ENCODE assay signal across 9 mouse cellular contexts in the genomic region with DNA sequence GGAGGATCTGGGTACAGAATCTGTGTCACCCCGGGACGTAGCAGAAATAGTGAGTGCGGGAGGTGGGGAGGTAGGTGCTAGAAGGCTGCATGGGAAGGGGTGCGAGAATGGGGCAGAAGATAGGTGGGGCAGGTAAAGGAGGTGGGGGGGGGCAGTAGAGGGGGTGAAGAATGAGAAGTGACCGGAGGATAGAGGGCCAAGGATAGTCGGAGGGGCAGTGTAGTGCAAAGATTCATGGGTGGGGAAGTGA. TPM values are rescaled to one million over a fixed set of nuclear protein-coding genes. Genes with fewer than 3 reads are reported as not detected.
DNase-seq lines count a peak whose midpoint lies in the region; ATAC-seq and TF ChIP-seq lines count a peak whose summit lies in the region.
"Had no signal": no experiment of that assay in that cellular context is flagged by ENCODE, and none has a peak within 500 bp of the region (broad histone marks: within the 10 kb centered on the region; RNA-seq: fewer than 3 reads in every experiment).

No protein-coding gene starts in this region.

- intact Hi-C loops in left cerebral cortex, postnatal 10 days (cut with DNase I) = loop anchor here (5.0 to 10.0 kb wide), 3 partner anchors 88 to 195 kb away; a partner anchor contains a TSS

- H3K27ac ChIP-seq in heart, embryonic 16.5 days (ENCODE audit: low read length) = peak overlapping the region; percentile 90
- H3K27ac ChIP-seq in MEL (ENCODE audit: control insufficient read depth, low read depth, low read length) = peak overlapping the region; percentile 66; the same call in 1 of the 2 replicates
- peak overlapping the region; percentile 90 for H3K27ac ChIP-seq in heart, postnatal 0 days (ENCODE audit: low read depth)
- peak overlapping the region; percentile 94 for H3K27ac ChIP-seq in macrophage

- H3K4me1 ChIP-seq in heart, embryonic 16.5 days (ENCODE audit: control insufficient read depth, insufficient read depth, low read length) = peaks cover 18% of the 10 kb centered on the region
- peaks cover 0 to 7% of the 10 kb centered on the region in 2 experiments; a peak in 2 of 4 replicates for H3K4me1 ChIP-seq in MEL (ENCODE audit: control insufficient read depth in 1 of 2, insufficient read depth in 2 of 2, low read length in 2 of 2)
- H3K4me1 ChIP-seq in heart, postnatal 0 days (ENCODE audit: control insufficient read depth, insufficient read depth) = no peaks in the 10 kb centered on the region; the same call in 1 of the 2 replicates

- H3K79me2 ChIP-seq in MEL (ENCODE audit: control insufficient read depth, insufficient read depth, low read length, poor library complexity) (peaks cover 10% of the 10 kb centered on the region), macrophage (ENCODE audit: inconsistent target) (peaks cover 39% of the 10 kb centered on the region)

- H3K36me3 ChIP-seq in heart, embryonic 16.5 days (ENCODE audit: control insufficient read depth, insufficient read depth) = no peaks in the 10 kb centered on the region
- H3K36me3 ChIP-seq in MEL (ENCODE audit: control insufficient read depth in 1 of 2, insufficient read depth in 2 of 2, low read length in 2 of 2) (peaks cover 0 to 9% of the 10 kb centered on the region in 2 experiments; a peak in 2 of 4 replicates), macrophage (ENCODE audit: inconsistent target) (peaks cover 3% of the 10 kb centered on the region; the same call in 1 of the 2 replicates)
- no peaks in the 10 kb centered on the region; the same call in 1 of the 2 replicates for H3K36me3 ChIP-seq in heart, postnatal 0 days (replicated peaks; ENCODE audit: control insufficient read depth, insufficient read depth, low read length)

- H3K9ac ChIP-seq in heart, embryonic 16.5 days (ENCODE audit: low read length) = peak overlapping the region; percentile 96
- H3K9ac ChIP-seq in MEL (ENCODE audit: control insufficient read depth, low read depth, low read length, poor library complexity, severe bottlenecking) = peak overlapping the region; percentile 76
- peak overlapping the region; percentile 73 for H3K9ac ChIP-seq in heart, postnatal 0 days (replicated peaks; ENCODE audit: low read depth, low read length)

- TF ChIP-seq CTCF in MEL (IDR thresholded peaks at IDR 0.05 in 2 of 3, conservative IDR thresholded peaks at IDR 0.05 in 1 of 3; ENCODE audit: control insufficient read depth in 1 of 3, insufficient read depth in 1 of 3, low read depth in 2 of 3, low read length in 3 of 3, poor library complexity in 1 of 3, severe bottlenecking in 1 of 3) = no peak
- no peak for TF ChIP-seq CTCF in heart, postnatal 0 days (IDR thresholded peaks at IDR 0.05; ENCODE audit: low read depth)

- H3K4me2 ChIP-seq in heart, embryonic 16.5 days (ENCODE audit: low read depth, low read length) = peak overlapping the region; percentile 91
- peak overlapping the region; percentile 85 for H3K4me2 ChIP-seq in heart, postnatal 0 days (ENCODE audit: low read depth, low read length)

- TF ChIP-seq EP300 in MEL (IDR thresholded peaks at IDR 0.05; ENCODE audit: low read depth in 1 of 2, low read length in 2 of 2) = no peak
- TF ChIP-seq EP300 in heart, postnatal 0 days (IDR thresholded peaks at IDR 0.05; ENCODE audit: low read depth) = no peak

- no peaks in the 10 kb centered on the region for H3K27me3 ChIP-seq in heart, embryonic 16.5 days (ENCODE audit: control insufficient read depth, insufficient read depth, low read length)
- no peaks in the 10 kb centered on the region for H3K27me3 ChIP-seq in MEL (ENCODE audit: control insufficient read depth in 1 of 2, insufficient read depth in 2 of 2, low read length in 2 of 2)
- no peaks in the 10 kb centered on the region for H3K27me3 ChIP-seq in heart, postnatal 0 days (ENCODE audit: control insufficient read depth, insufficient read depth, low read length)

- TF ChIP-seq POLR2A in MEL (IDR thresholded peaks at IDR 0.05; ENCODE audit: control insufficient read depth in 1 of 2, insufficient read depth in 1 of 2, low read depth in 1 of 2, low read length in 2 of 2, poor library complexity in 1 of 2) = no peak

- no peak for ATAC-seq in heart, embryonic 16.5 days (replicated peaks; ENCODE audit: extremely low read depth, insufficient read depth, low FRiP score)
- no peak for ATAC-seq in heart, postnatal 0 days (ENCODE audit: insufficient read depth, low read depth)

- TF ChIP-seq RAD21 in MEL (IDR thresholded peaks at IDR 0.05; ENCODE audit: low read depth, low read length) = no peak

- DNase-seq in heart, adult 11 months = no peak
- peak; percentile 44 for DNase-seq in MEL (ENCODE audit: low read depth, low spot score)
- no peak for DNase-seq in heart, postnatal 0 days (ENCODE audit: low spot score)
- DNase-seq in left cerebral cortex, postnatal 10 days (ENCODE audit: extremely low spot score in 1 of 2, low spot score in 2 of 2) = no peak
- no peak for DNase-seq in right cerebral cortex, postnatal 36 days (ENCODE audit: low spot score in 2 of 2)
- no peak for DNase-seq in thymus, postnatal 25 days

- H3K4me3 ChIP-seq in heart, embryonic 16.5 days (ENCODE audit: low read length) = peak overlapping the region; percentile 76
- H3K4me3 ChIP-seq in MEL (ENCODE audit: control insufficient read depth in 1 of 2, insufficient read depth in 1 of 2, low read depth in 2 of 2, low read length in 2 of 2) (peak overlapping the region; percentile 59 to 90), macrophage (ENCODE audit: inconsistent target) (peak overlapping the region; percentile 51)
- H3K4me3 ChIP-seq in heart, postnatal 0 days (ENCODE audit: low read depth, low read length) = peak overlapping the region; percentile 63

- H3K9me3 ChIP-seq in heart, embryonic 16.5 days (replicated peaks; ENCODE audit: control insufficient read depth, low read length) = no peaks in the 10 kb centered on the region
- H3K9me3 ChIP-seq in MEL (replicated peaks; ENCODE audit: insufficient read depth, low read length) = no peaks in the 10 kb centered on the region
- no peaks in the 10 kb centered on the region for H3K9me3 ChIP-seq in heart, postnatal 0 days (replicated peaks; ENCODE audit: control insufficient read depth, low read length)

- 1% methylated on average over 6 of the region's 6 CpGs for WGBS in heart, embryonic 16.5 days
- under 1% methylated on average over 6 of the region's 6 CpGs for WGBS in heart, postnatal 0 days
- 3% methylated on average over 6 of the region's 6 CpGs for WGBS in macrophage (ENCODE audit: missing documents)

RNA-seq across cellular contexts. Expression of a gene that starts 0.7 kb away (rescaled TPM):
- polyA plus RNA-seq in heart, embryonic 16.5 days (2015; fragmentation: Nextera tagmentation; extraction: Ambion mirVana) = 81.8 and 83.9 TPM in 2 replicates
- total RNA-seq in MEL (2012; rRNA removed) = 13.2 and 17.9 TPM in 2 replicates
- 10 to 100 TPM in 1 of 2 experiments, not detected in 1; 56.3 TPM for polyA plus RNA-seq in MEL (2012; ENCODE audit: insufficient read depth in 1 of 2, insufficient read length in 2 of 2, low read depth in 1 of 2, low replicate concordance in 2 of 2, missing spikeins in 1 of 2)
- total RNA-seq in heart, postnatal 0 days (2014; rRNA removed; ENCODE audit: low replicate concordance) = 22.3 and 29.0 TPM in 2 replicates
- polyA plus RNA-seq in heart, postnatal 0 days (2015; fragmentation: Nextera tagmentation; extraction: Ambion mirVana) = 64.6 and 65.2 TPM in 2 replicates
- 100 to 1,000 TPM; 136 to 289 (median 214) TPM for total RNA-seq in macrophage (2018; cell fraction: chromatin; rRNA removed)
- total RNA-seq in macrophage (2018; cell fraction: cytosol; rRNA removed) = 100 to 1,000 TPM; 147 to 208 (median 174) TPM
- 100 to 1,000 TPM; 129 to 308 (median 202) TPM for total RNA-seq in macrophage (2018; cell fraction: nucleus; rRNA removed)
- 170 to 223 TPM (median 206 TPM) in 3 replicates for polyA plus RNA-seq in macrophage (2018)
- total RNA-seq in left cerebral cortex, postnatal 10 days (2021) = 10 to 100 TPM; 13.2 to 22.8 TPM

RNA-seq across cellular contexts. Expression of a gene that starts 17.9 kb away (rescaled TPM):
- not detected in 2 replicates for polyA plus RNA-seq in heart, embryonic 16.5 days (2015; fragmentation: Nextera tagmentation; extraction: Ambion mirVana)
- not detected in 2 replicates for total RNA-seq in MEL (2012; rRNA removed)
- polyA plus RNA-seq in MEL (2012; ENCODE audit: insufficient read depth in 1 of 2, insufficient read length in 2 of 2, low read depth in 1 of 2, low replicate concordance in 2 of 2, missing spikeins in 1 of 2) = not detected
- total RNA-seq in heart, postnatal 0 days (2014; rRNA removed; ENCODE audit: low replicate concordance) = not detected in 2 replicates
- not detected in 2 replicates for polyA plus RNA-seq in heart, postnatal 0 days (2015; fragmentation: Nextera tagmentation; extraction: Ambion mirVana)
- total RNA-seq in macrophage (2018; cell fraction: chromatin; rRNA removed) = not detected
- not detected for total RNA-seq in macrophage (2018; cell fraction: cytosol; rRNA removed)
- not detected for total RNA-seq in macrophage (2018; cell fraction: nucleus; rRNA removed)
- not detected in 3 replicates for polyA plus RNA-seq in macrophage (2018)
- total RNA-seq in left cerebral cortex, postnatal 10 days (2021) = not detected
- polyA plus RNA-seq: inflammation-experienced regulatory T-cells, adult 6 months had no signal

RNA-seq across cellular contexts. Expression of a gene that starts 18.5 kb away (rescaled TPM):
- not detected in 2 replicates for polyA plus RNA-seq in heart, embryonic 16.5 days (2015; fragmentation: Nextera tagmentation; extraction: Ambion mirVana)
- not detected in 2 replicates for total RNA-seq in MEL (2012; rRNA removed)
- polyA plus RNA-seq in MEL (2012; ENCODE audit: insufficient read depth in 1 of 2, insufficient read length in 2 of 2, low read depth in 1 of 2, low replicate concordance in 2 of 2, missing spikeins in 1 of 2) = not detected
- total RNA-seq in heart, postnatal 0 days (2014; rRNA removed; ENCODE audit: low replicate concordance) = not detected in 2 replicates
- not detected in 2 replicates for polyA plus RNA-seq in heart, postnatal 0 days (2015; fragmentation: Nextera tagmentation; extraction: Ambion mirVana)
- not detected for total RNA-seq in macrophage (2018; cell fraction: chromatin; rRNA removed)
- total RNA-seq in macrophage (2018; cell fraction: cytosol; rRNA removed) = not detected
- total RNA-seq in macrophage (2018; cell fraction: nucleus; rRNA removed) = not detected
- polyA plus RNA-seq in macrophage (2018) = not detected in 3 replicates
- not detected for total RNA-seq in left cerebral cortex, postnatal 10 days (2021)
- polyA plus RNA-seq: inflammation-experienced regulatory T-cells, adult 6 months had no signal

RNA-seq across cellular contexts. Expression of a gene that starts 30.0 kb away (rescaled TPM):
- polyA plus RNA-seq in heart, embryonic 16.5 days (2015; fragmentation: Nextera tagmentation; extraction: Ambion mirVana) = not detected in 2 replicates
- not detected in 2 replicates for total RNA-seq in MEL (2012; rRNA removed)
- polyA plus RNA-seq in MEL (2012; ENCODE audit: insufficient read depth in 1 of 2, insufficient read length in 2 of 2, low read depth in 1 of 2, low replicate concordance in 2 of 2, missing spikeins in 1 of 2) (not detected), macrophage (2018) (not detected in 3 replicates)
- total RNA-seq in heart, postnatal 0 days (2014; rRNA removed; ENCODE audit: low replicate concordance) = not detected in 2 replicates
- not detected in 2 replicates for polyA plus RNA-seq in heart, postnatal 0 days (2015; fragmentation: Nextera tagmentation; extraction: Ambion mirVana)
- not detected for total RNA-seq in macrophage (2018; cell fraction: chromatin; rRNA removed)
- total RNA-seq in macrophage (2018; cell fraction: cytosol; rRNA removed) = not detected
- total RNA-seq in macrophage (2018; cell fraction: nucleus; rRNA removed) = not detected
- total RNA-seq in left cerebral cortex, postnatal 10 days (2021) = not detected
- polyA plus RNA-seq: inflammation-experienced regulatory T-cells, adult 6 months had no signal

RNA-seq across cellular contexts. Expression of a gene that starts 30.0 kb away (rescaled TPM):
- not detected in 2 replicates for polyA plus RNA-seq in heart, embryonic 16.5 days (2015; fragmentation: Nextera tagmentation; extraction: Ambion mirVana)
- total RNA-seq in MEL (2012; rRNA removed) = not detected in 2 replicates
- polyA plus RNA-seq in MEL (2012; ENCODE audit: insufficient read depth in 1 of 2, insufficient read length in 2 of 2, low read depth in 1 of 2, low replicate concordance in 2 of 2, missing spikeins in 1 of 2) (not detected), macrophage (2018) (not detected in 3 replicates)
- not detected in 2 replicates for total RNA-seq in heart, postnatal 0 days (2014; rRNA removed; ENCODE audit: low replicate concordance)
- polyA plus RNA-seq in heart, postnatal 0 days (2015; fragmentation: Nextera tagmentation; extraction: Ambion mirVana) = not detected in 2 replicates
- 1 to 10 TPM in 1 of 26 experiments, not detected in 25; 1.1 TPM for total RNA-seq in macrophage (2018; cell fraction: chromatin; rRNA removed)
- not detected for total RNA-seq in macrophage (2018; cell fraction: cytosol; rRNA removed)
- not detected for total RNA-seq in macrophage (2018; cell fraction: nucleus; rRNA removed)
- not detected for total RNA-seq in left cerebral cortex, postnatal 10 days (2021)
- polyA plus RNA-seq: inflammation-experienced regulatory T-cells, adult 6 months had no signal
